ENCODE assay signal across 9 mouse cellular contexts in genomic region chr6:88236513-88236912, GRCm38 (mm10). TPM values are rescaled to one million over a fixed set of nuclear protein-coding genes. Genes with fewer than 3 reads are reported as not detected.
DNase-seq lines count a peak whose midpoint lies in the region; ATAC-seq lines count a peak whose summit lies in the region.
"Had no signal": no experiment of that assay in that cellular context is flagged by ENCODE, and none has a peak within 500 bp of the region (broad histone marks: within the 10 kb centered on the region; RNA-seq: fewer than 3 reads in every experiment).

No protein-coding gene starts in this region.

- peaks cover 15% of the 10 kb centered on the region for H3K4me1 ChIP-seq in kidney, embryonic 16.5 days (ENCODE audit: insufficient read depth, low read length)
- peaks cover 9% of the 10 kb centered on the region for H3K4me1 ChIP-seq in heart, embryonic 16.5 days (ENCODE audit: control insufficient read depth, insufficient read depth, low read length)
- H3K4me1 ChIP-seq in midbrain, embryonic 13.5 days (replicated peaks): peaks cover 27% of the 10 kb centered on the region

- ATAC-seq in kidney, embryonic 16.5 days (ENCODE audit: low FRiP score, low TSS enrichment): no peak
- ATAC-seq in heart, embryonic 16.5 days (replicated peaks; ENCODE audit: extremely low read depth, insufficient read depth, low FRiP score): 0 out of 2 replicates have a peak, but pooled peaks have one; percentile 20
- peak; percentile 25; the same call in 1 of the 2 replicates for ATAC-seq in midbrain, embryonic 13.5 days

- no peak overlapping the region for H3K9ac ChIP-seq in kidney, embryonic 16.5 days (replicated peaks; ENCODE audit: low read length)
- H3K9ac ChIP-seq in heart, embryonic 16.5 days (ENCODE audit: low read length): no peak overlapping the region
- no peak overlapping the region; the same call in 1 of the 2 replicates for H3K9ac ChIP-seq in midbrain, embryonic 13.5 days (replicated peaks)

- no peaks in the 10 kb centered on the region for H3K36me3 ChIP-seq in kidney, embryonic 16.5 days (ENCODE audit: insufficient read depth, low read length)
- no peaks in the 10 kb centered on the region for H3K36me3 ChIP-seq in heart, embryonic 16.5 days (ENCODE audit: control insufficient read depth, insufficient read depth)
- no peaks in the 10 kb centered on the region for H3K36me3 ChIP-seq in midbrain, embryonic 13.5 days

- H3K4me3 ChIP-seq in kidney, embryonic 16.5 days (ENCODE audit: low read length): no peak overlapping the region
- no peak overlapping the region for H3K4me3 ChIP-seq in heart, embryonic 16.5 days (ENCODE audit: low read length)
- 0 out of 2 replicates have a peak overlapping the region, but pooled peaks have one; percentile 13 for H3K4me3 ChIP-seq in midbrain, embryonic 13.5 days (replicated peaks)

- H3K9me3 ChIP-seq in kidney, embryonic 16.5 days (ENCODE audit: low read length): no peaks in the 10 kb centered on the region
- H3K9me3 ChIP-seq in heart, embryonic 16.5 days (replicated peaks; ENCODE audit: control insufficient read depth, low read length): no peaks in the 10 kb centered on the region
- H3K9me3 ChIP-seq in midbrain, embryonic 13.5 days: no peaks in the 10 kb centered on the region
- H3K9me3 ChIP-seq: megakaryocyte, embryonic 14.5 days had no signal

- no peak overlapping the region for H3K27ac ChIP-seq in kidney, embryonic 16.5 days (ENCODE audit: low read length)
- H3K27ac ChIP-seq in heart, embryonic 16.5 days (ENCODE audit: low read length): no peak overlapping the region
- H3K27ac ChIP-seq in midbrain, embryonic 13.5 days: no peak overlapping the region

- no peak for DNase-seq in kidney, adult 18-20 months
- DNase-seq in embryo, embryonic 10.5 days (ENCODE audit: low spot score): peak; percentile 18
- DNase-seq in thymus, postnatal 4 days: no peak
- DNase-seq in urinary bladder, postnatal 4 days (ENCODE audit: low spot score in 2 of 2): no peak
- no peak for DNase-seq in urinary bladder, postnatal 14 days (ENCODE audit: low spot score)

- H3K4me2 ChIP-seq in kidney, embryonic 16.5 days (replicated peaks; ENCODE audit: low read depth, low read length): 0 out of 2 replicates have a peak overlapping the region, but pooled peaks have one; percentile 27
- peak overlapping the region; percentile 38; the same call in 1 of the 2 replicates for H3K4me2 ChIP-seq in heart, embryonic 16.5 days (ENCODE audit: low read depth, low read length)
- H3K4me2 ChIP-seq in midbrain, embryonic 13.5 days (replicated peaks): peak overlapping the region; percentile 49

- H3K27me3 ChIP-seq in kidney, embryonic 16.5 days (ENCODE audit: insufficient read depth, low read length): peaks cover 22% of the 10 kb centered on the region
- peaks cover 20% of the 10 kb centered on the region for H3K27me3 ChIP-seq in heart, embryonic 16.5 days (ENCODE audit: control insufficient read depth, insufficient read depth, low read length)
- peaks cover 68% of the 10 kb centered on the region for H3K27me3 ChIP-seq in midbrain, embryonic 13.5 days

- 21% methylated on average over 7 of the region's 7 CpGs for WGBS in kidney, embryonic 16.5 days
- WGBS in heart, embryonic 16.5 days: 12% methylated on average over 7 of the region's 7 CpGs
- 11% methylated on average over 7 of the region's 7 CpGs for WGBS in midbrain, embryonic 13.5 days

RNA-seq across cellular contexts. Expression of gene Dnajb8, which starts 14.4 kb away (rescaled TPM):
- polyA plus RNA-seq in kidney, embryonic 16.5 days (2015; fragmentation: Nextera tagmentation; extraction: Ambion mirVana): not detected in 2 replicates
- polyA plus RNA-seq in heart, embryonic 16.5 days (2015; fragmentation: Nextera tagmentation; extraction: Ambion mirVana): not detected in 2 replicates
- polyA plus RNA-seq in midbrain, embryonic 13.5 days (2015; fragmentation: Nextera tagmentation; extraction: Ambion mirVana): not detected in 2 replicates

RNA-seq across cellular contexts. Expression of gene Gata2, which starts 42.8 kb away (rescaled TPM):
- 66.3 and 68.9 TPM in 2 replicates for polyA plus RNA-seq in kidney, embryonic 16.5 days (2015; fragmentation: Nextera tagmentation; extraction: Ambion mirVana)
- polyA plus RNA-seq in heart, embryonic 16.5 days (2015; fragmentation: Nextera tagmentation; extraction: Ambion mirVana): 14.9 and 15.5 TPM in 2 replicates
- 25.7 and 38.1 TPM in 2 replicates for polyA plus RNA-seq in midbrain, embryonic 13.5 days (2015; fragmentation: Nextera tagmentation; extraction: Ambion mirVana)
